In genomic region chr4:149901349-149901782, GRCm38 (mm10) we compare ENCODE assay signal across 13 mouse cellular contexts. TPM values are rescaled to one million over a fixed set of nuclear protein-coding genes. Genes with fewer than 3 reads are reported as not detected.
A peak's percentile ranks its signal among the peaks of the same experiment; 100 is the strongest.
DNase-seq lines count a peak whose midpoint lies in the region; ATAC-seq and TF ChIP-seq lines count a peak whose summit lies in the region.
"Had no signal": no experiment of that assay in that cellular context is flagged by ENCODE, and none has a peak within 500 bp of the region (broad histone marks: within the 10 kb centered on the region; RNA-seq: fewer than 3 reads in every experiment).

No protein-coding gene starts in this region.

- peak; percentile 90 for DNase-seq in heart, adult 11 months
- DNase-seq in heart, embryonic 10.5 days (ENCODE audit: low spot score): no peak
- DNase-seq in CH12.LX (ENCODE audit: extremely low read depth): peak; percentile 17
- no peak for DNase-seq in kidney, adult 11 months
- DNase-seq in yolk sac, embryonic 10.5 days (ENCODE audit: low spot score): no peak
- DNase-seq: cerebellum, adult 2 months; heart, adult 18-20 months; liver, embryonic 13.5 days; thymus, postnatal 36 days had no signal

- peaks cover 19% of the 10 kb centered on the region for H3K4me1 ChIP-seq in heart, embryonic 10.5 days
- peaks cover 3 to 27% of the 10 kb centered on the region in 2 experiments; a peak in 3 of 4 replicates for H3K4me1 ChIP-seq in CH12.LX (ENCODE audit: control insufficient read depth in 1 of 2, insufficient read depth in 2 of 2)
- peaks cover 13% of the 10 kb centered on the region for H3K4me1 ChIP-seq in embryonic facial prominence, embryonic 12.5 days
- H3K4me1 ChIP-seq: liver, embryonic 13.5 days had no signal

- ATAC-seq in embryonic facial prominence, embryonic 12.5 days (ENCODE audit: insufficient number of reproducible peaks, insufficient read depth, low FRiP score, low TSS enrichment): no peak
- peak; percentile 80 for ATAC-seq in megakaryocyte progenitor cell, adult 5-6 weeks (replicated peaks; ENCODE audit: poor library complexity)
- ATAC-seq: inflammation-experienced regulatory T-cells, adult 6 months had no signal

- H3K4me3 ChIP-seq in heart, embryonic 10.5 days: no peak overlapping the region
- H3K4me3 ChIP-seq in CH12.LX (replicated peaks in 1 of 3; ENCODE audit: low read depth in 2 of 3, low read length in 2 of 3, poor library complexity in 1 of 3): no peak overlapping the region
- no peak overlapping the region for H3K4me3 ChIP-seq in embryonic facial prominence, embryonic 12.5 days
- H3K4me3 ChIP-seq: liver, embryonic 13.5 days; neural tube, embryonic 13.5 days had no signal

- in situ Hi-C loops in CH12.LX (cut with MboI; ENCODE audit: low pct_ligation_motif_present, low pct_unique_long_range_greater_than_20kb, low sequenced_read_pairs): no loop called here

- TF ChIP-seq POLR2A in CH12.LX (IDR thresholded peaks at IDR 0.05; ENCODE audit: low read depth, low read length): no peak

- no peaks in the 10 kb centered on the region for H3K79me2 ChIP-seq in CH12.LX (replicated peaks; ENCODE audit: control insufficient read depth, extremely low read depth, insufficient read depth, poor library complexity, severe bottlenecking)

- no peak overlapping the region for H3K27ac ChIP-seq in heart, embryonic 10.5 days
- no peak overlapping the region for H3K27ac ChIP-seq in CH12.LX (ENCODE audit: insufficient read depth, low read depth)
- 0 out of 2 replicates have a peak overlapping the region, but pooled peaks have one; percentile 12 for H3K27ac ChIP-seq in embryonic facial prominence, embryonic 12.5 days
- H3K27ac ChIP-seq: liver, embryonic 13.5 days; neural tube, embryonic 13.5 days had no signal

- no peak for TF ChIP-seq EP300 in CH12.LX (IDR thresholded peaks at IDR 0.05; ENCODE audit: low read length)

- peaks cover 21% of the 10 kb centered on the region for H3K27me3 ChIP-seq in heart, embryonic 10.5 days (ENCODE audit: insufficient read depth, poor library complexity, severe bottlenecking)
- no peaks in the 10 kb centered on the region for H3K27me3 ChIP-seq in CH12.LX (replicated peaks)
- no peaks in the 10 kb centered on the region for H3K27me3 ChIP-seq in embryonic facial prominence, embryonic 12.5 days
- H3K27me3 ChIP-seq: neural tube, embryonic 13.5 days had no signal

- peaks cover 13% of the 10 kb centered on the region; the same call in 1 of the 2 replicates for H3K36me3 ChIP-seq in heart, embryonic 10.5 days
- H3K36me3 ChIP-seq in CH12.LX (replicated peaks in 1 of 2; ENCODE audit: control insufficient read depth in 1 of 2, insufficient read depth in 1 of 2, low read length in 1 of 2): no peaks in the 10 kb centered on the region
- H3K36me3 ChIP-seq in embryonic facial prominence, embryonic 12.5 days: peaks cover 52% of the 10 kb centered on the region
- H3K36me3 ChIP-seq: liver, embryonic 13.5 days had no signal

- no peaks in the 10 kb centered on the region for H3K9me3 ChIP-seq in heart, embryonic 10.5 days
- H3K9me3 ChIP-seq in CH12.LX (replicated peaks; ENCODE audit: low read length): peaks cover 3% of the 10 kb centered on the region
- no peaks in the 10 kb centered on the region for H3K9me3 ChIP-seq in embryonic facial prominence, embryonic 12.5 days
- H3K9me3 ChIP-seq: liver, embryonic 13.5 days; neural tube, embryonic 13.5 days had no signal

- 73% methylated on average over 3 of the region's 3 CpGs for WGBS in heart, embryonic 10.5 days
- 63% methylated on average over 3 of the region's 3 CpGs for WGBS in embryonic facial prominence, embryonic 12.5 days

- no peak for TF ChIP-seq RAD21 in CH12.LX (IDR thresholded peaks at IDR 0.05; ENCODE audit: low read depth, low read length)

- no peak overlapping the region for H3K4me2 ChIP-seq in CH12.LX (ENCODE audit: insufficient read depth, low read depth, poor library complexity, severe bottlenecking)
- no peak overlapping the region for H3K4me2 ChIP-seq in embryonic facial prominence, embryonic 12.5 days (replicated peaks)
- H3K4me2 ChIP-seq: liver, embryonic 13.5 days; neural tube, embryonic 13.5 days had no signal

- H3K9ac ChIP-seq in CH12.LX (ENCODE audit: insufficient read depth, low read depth): no peak overlapping the region
- H3K9ac ChIP-seq in embryonic facial prominence, embryonic 12.5 days: no peak overlapping the region
- H3K9ac ChIP-seq: liver, embryonic 13.5 days; neural tube, embryonic 13.5 days had no signal

- dilution Hi-C loops in CH12.LX (cut with MboI; ENCODE audit: extremely low pct_ligation_motif_present, extremely low pct_unique_long_range_greater_than_20kb, low sequenced_read_pairs): no loop called here

- no peak for TF ChIP-seq CTCF in CH12.LX (conservative IDR thresholded peaks at IDR 0.05 in 1 of 2, IDR thresholded peaks at IDR 0.05 in 1 of 2; ENCODE audit: low read depth in 2 of 2, low read length in 2 of 2)

TF ChIP-seq in CH12.LX, 34 proteins besides CTCF, POLR2A, EP300 and RAD21:
- TF ChIP-seq JUND (conservative IDR thresholded peaks at IDR 0.05; ENCODE audit: low read depth, low read length) (no peak), JUN (IDR thresholded peaks at IDR 0.05; ENCODE audit: insufficient read depth, low read depth, low read length) (no peak), NELFE (IDR thresholded peaks at IDR 0.05; ENCODE audit: low read depth, low read length) (no peak), KAT2A (IDR thresholded peaks at IDR 0.05; ENCODE audit: insufficient replicate concordance, low read length) (no peak), TBP (conservative IDR thresholded peaks at IDR 0.05; ENCODE audit: low read depth, low read length) (no peak), ZC3H11A (IDR thresholded peaks at IDR 0.05; ENCODE audit: low read depth, low read length) (no peak), MAFK (IDR thresholded peaks at IDR 0.05; ENCODE audit: insufficient replicate concordance, low read length) (no peak), TCF12 (IDR thresholded peaks at IDR 0.05; ENCODE audit: low read depth, low read length) (no peak), POLR2AphosphoS2 (IDR thresholded peaks at IDR 0.05; ENCODE audit: low read depth, low read length) (no peak)
TF ChIP-seq in CH12.LX: peak in this region for 0.

RNA-seq across cellular contexts. Expression of gene Spsb1, which starts 53.5 kb away (rescaled TPM):
- polyA plus RNA-seq in heart, embryonic 10.5 days (2016; fragmentation: Nextera tagmentation; extraction: Ambion mirVana): 3.9 and 9.2 TPM in 2 replicates
- total RNA-seq in CH12.LX (2012; rRNA removed): 0.04 and 0.34 TPM in 2 replicates
- 0.07 and 0.16 TPM in 2 replicates for total RNA-seq in CH12.LX (2014; rRNA removed)
- polyA plus RNA-seq in CH12.LX (2012; ENCODE audit: insufficient read length, low read depth): 0.16 and 0.19 TPM in 2 replicates
- polyA plus RNA-seq in embryonic facial prominence, embryonic 12.5 days (2016; fragmentation: Nextera tagmentation; extraction: Ambion mirVana): 21.0 and 22.6 TPM in 2 replicates
- total RNA-seq in megakaryocyte progenitor cell, adult 5-6 weeks (2015): 0.05 and 0.27 TPM in 2 replicates
- 0.41 TPM in 1 of 2 replicates, not detected in the other for total RNA-seq in megakaryocyte progenitor cell, adult 5-6 weeks (2017)

Comparison
In these comparisons a context has a peak if more than half of its experiments do, and no peak if none do; other contexts are left out.
1. DNase-seq: peak in heart, adult 11 months (single experiment) and CH12.LX (single experiment); none in heart, embryonic 10.5 days (single experiment), kidney, adult 11 months (single experiment) and yolk sac, embryonic 10.5 days (single experiment).